Mouse (Mus musculus): ENCODE data around the gene Fkbp4. TPM values are rescaled to one million over a fixed set of nuclear protein-coding genes. Genes with fewer than 3 reads are reported as not detected.

Gene Fkbp4
- polyA plus RNA-seq, 1 experiment from 2014 or later: 341 TPM

DNA sequence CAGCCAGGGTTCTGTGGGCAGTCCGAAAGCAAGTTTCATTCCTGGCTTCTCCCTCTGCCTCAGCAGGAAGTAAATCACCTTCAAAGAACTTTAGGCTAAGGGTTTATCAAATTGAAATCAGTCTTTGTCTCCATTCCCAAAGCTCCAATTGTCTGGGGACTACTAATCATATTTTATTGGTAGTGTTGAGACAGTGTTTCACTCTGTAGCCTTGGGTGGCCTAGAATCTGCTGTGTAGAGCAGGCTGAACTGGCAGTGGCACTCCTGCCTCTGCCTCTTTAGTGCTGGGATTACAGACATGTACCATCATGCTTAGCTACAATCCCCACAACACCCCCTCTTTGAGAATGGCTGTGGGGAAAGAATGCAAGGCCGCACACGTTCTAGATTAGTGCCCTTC is 17.0 kb downstream of the Fkbp4 start:
- H3K27me3 ChIP-seq: no peaks in the 10 kb centered on the region
- no peak overlapping the region for H3K9ac ChIP-seq
- H3K4me3 ChIP-seq (replicated peaks): no peak overlapping the region
- H3K36me3 ChIP-seq: peaks cover 7% of the 10 kb centered on the region; the same call in 1 of the 2 replicates
- ATAC-seq (ENCODE audit: insufficient number of reproducible peaks, low FRiP score, low TSS enrichment, low read depth): no peak
- H3K9me3 ChIP-seq (replicated peaks): no peaks in the 10 kb centered on the region
- 85% methylated on average over 3 of the region's 3 CpGs for WGBS
- no peak overlapping the region for H3K4me2 ChIP-seq (replicated peaks)
- peaks cover 6% of the 10 kb centered on the region for H3K4me1 ChIP-seq
- no peak overlapping the region for H3K27ac ChIP-seq (replicated peaks)

DNA sequence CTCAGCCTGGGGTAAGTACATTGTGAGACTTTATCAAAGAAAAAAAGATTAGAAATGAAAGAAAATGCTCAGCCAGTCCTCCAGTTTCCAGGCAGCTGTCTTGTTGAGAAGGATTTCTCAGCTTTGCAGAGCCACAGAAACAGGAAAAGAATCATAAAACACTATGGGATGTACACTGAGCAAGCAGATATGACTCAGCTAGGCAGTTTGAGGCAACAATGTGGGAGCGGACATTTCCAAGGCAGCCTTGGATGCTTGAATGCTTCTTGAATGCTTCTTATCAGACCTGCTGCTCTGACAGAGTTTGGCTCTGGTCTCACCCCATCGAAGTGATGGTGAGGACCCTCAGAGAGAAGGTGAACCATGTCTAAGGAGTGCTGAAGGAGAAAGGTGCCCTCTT is 17.4 kb downstream of the Fkbp4 start:
- WGBS: 95% methylated on average over 2 of the region's 2 CpGs
- H3K4me3 ChIP-seq (replicated peaks): no peak overlapping the region
- peaks cover 6% of the 10 kb centered on the region for H3K4me1 ChIP-seq
- no peak for ATAC-seq (ENCODE audit: insufficient number of reproducible peaks, low FRiP score, low TSS enrichment, low read depth)
- no peak overlapping the region for H3K27ac ChIP-seq (replicated peaks)
- H3K9ac ChIP-seq: no peak overlapping the region
- peaks cover 7% of the 10 kb centered on the region; the same call in 1 of the 2 replicates for H3K36me3 ChIP-seq
- H3K4me2 ChIP-seq (replicated peaks): no peak overlapping the region
- no peaks in the 10 kb centered on the region for H3K9me3 ChIP-seq (replicated peaks)
- no peaks in the 10 kb centered on the region for H3K27me3 ChIP-seq

DNA sequence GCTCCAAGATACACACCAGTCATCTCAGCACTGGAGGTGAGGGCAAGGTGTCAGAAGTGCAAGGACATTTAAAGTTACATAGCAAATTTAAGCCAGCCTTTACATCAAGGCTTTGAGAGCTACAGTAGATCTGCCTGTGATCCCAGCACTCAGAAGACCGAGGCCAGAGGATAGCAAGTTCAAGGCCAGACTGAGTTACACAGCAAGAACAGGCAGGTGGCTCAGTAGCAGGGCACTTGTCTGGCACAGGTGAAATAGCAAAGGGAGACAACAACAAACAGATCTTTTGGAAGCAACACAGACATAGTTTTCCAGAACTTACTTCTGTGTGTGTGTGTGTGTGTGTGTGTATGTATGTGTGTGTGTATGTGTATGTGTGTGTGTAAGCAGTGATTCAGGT is 20.4 kb downstream of the Fkbp4 start:
- no peaks in the 10 kb centered on the region for H3K4me1 ChIP-seq
- no peak overlapping the region for H3K27ac ChIP-seq (replicated peaks)
- no peaks in the 10 kb centered on the region for H3K27me3 ChIP-seq
- no peak for ATAC-seq (ENCODE audit: insufficient number of reproducible peaks, low FRiP score, low TSS enrichment, low read depth)
- 90% methylated on average over 1 of the region's 1 CpGs for WGBS
- H3K9me3 ChIP-seq (replicated peaks): no peaks in the 10 kb centered on the region
- H3K9ac ChIP-seq: no peak overlapping the region
- peaks cover 16% of the 10 kb centered on the region for H3K36me3 ChIP-seq
- H3K4me3 ChIP-seq (replicated peaks): no peak overlapping the region
- no peak overlapping the region for H3K4me2 ChIP-seq (replicated peaks)

DNA sequence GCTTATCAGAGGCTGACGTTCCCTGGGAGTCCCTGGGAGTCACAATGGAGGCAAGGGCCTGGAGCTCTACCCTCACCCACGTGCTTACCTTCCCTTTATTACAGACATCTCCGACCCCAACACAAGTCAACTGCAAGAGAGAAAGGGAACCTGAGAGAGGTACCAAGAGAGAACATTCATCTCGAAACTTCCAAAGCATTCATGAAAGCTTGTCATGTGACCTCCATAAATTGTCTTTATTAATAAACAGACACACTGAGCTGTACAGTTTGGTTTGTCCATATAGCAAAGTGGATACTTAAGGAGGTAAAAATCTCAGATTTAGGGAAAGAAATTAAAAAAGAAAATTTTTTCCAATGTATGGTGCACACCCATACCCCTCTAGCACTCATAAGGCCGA is 22.3 kb downstream of the Fkbp4 start:
- Histone ChIP-seq H3K27me3 (no peaks in the 10 kb centered on the region), H3K4me3 (replicated peaks) (no peak overlapping the region), H3K27ac (replicated peaks) (no peak overlapping the region), H3K4me2 (replicated peaks) (no peak overlapping the region), H3K36me3 (peaks cover 35% of the 10 kb centered on the region), H3K4me1 (no peaks in the 10 kb centered on the region), H3K9me3 (replicated peaks) (no peaks in the 10 kb centered on the region), H3K9ac (no peak overlapping the region)
- ATAC-seq (ENCODE audit: insufficient number of reproducible peaks, low FRiP score, low TSS enrichment, low read depth): no peak
- WGBS: 84% methylated on average over 5 of the region's 5 CpGs

DNA sequence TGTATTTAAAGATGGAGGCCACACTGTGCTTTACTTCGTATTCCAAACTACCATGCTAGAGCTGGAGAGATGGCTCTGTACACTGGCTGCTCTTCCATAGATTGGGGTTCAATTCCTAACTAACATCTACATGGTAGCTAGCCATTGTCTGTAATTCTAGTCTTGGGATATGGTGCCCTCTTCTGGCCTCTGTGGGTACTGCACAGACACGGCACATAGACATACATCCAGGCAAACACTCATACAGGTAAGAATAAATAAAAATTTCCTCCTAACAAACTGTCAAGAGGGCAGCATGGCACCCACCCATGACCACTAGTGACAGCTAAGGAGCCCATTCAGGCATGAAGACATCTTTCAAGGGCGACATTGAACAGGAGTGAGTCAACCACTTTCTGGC is 27.4 kb downstream of the Fkbp4 start:
- no peak overlapping the region for H3K9ac ChIP-seq
- H3K36me3 ChIP-seq: peaks cover 75% of the 10 kb centered on the region
- no peak for ATAC-seq (ENCODE audit: insufficient number of reproducible peaks, low FRiP score, low TSS enrichment, low read depth)
- no peak overlapping the region for H3K4me2 ChIP-seq (replicated peaks)
- 13% methylated on average over 3 of the region's 3 CpGs for WGBS
- no peak overlapping the region for H3K27ac ChIP-seq (replicated peaks)
- H3K4me1 ChIP-seq: no peaks in the 10 kb centered on the region
- no peak overlapping the region for H3K4me3 ChIP-seq (replicated peaks)
- H3K27me3 ChIP-seq: no peaks in the 10 kb centered on the region
- no peaks in the 10 kb centered on the region for H3K9me3 ChIP-seq (replicated peaks)

DNA sequence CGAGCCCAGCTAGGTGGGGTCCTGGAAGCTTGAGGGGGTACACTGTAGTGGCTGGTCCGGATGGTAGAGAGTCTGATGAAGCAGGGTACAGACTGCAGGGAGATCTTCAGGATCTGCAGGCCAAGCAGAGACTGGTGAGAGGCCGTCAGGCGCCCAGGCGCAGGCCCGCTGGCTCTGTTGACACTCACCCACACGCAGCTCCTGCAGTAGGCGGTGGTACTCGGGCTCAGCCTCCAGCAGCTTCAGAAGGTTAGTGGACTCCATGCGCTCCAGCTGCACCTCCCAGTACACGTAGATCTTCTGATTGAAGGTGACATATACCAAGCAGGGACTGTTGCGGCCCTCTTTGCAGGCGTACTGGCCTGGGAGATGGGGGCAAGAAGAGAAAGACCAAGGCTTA is 28.2 kb downstream of the Fkbp4 start:
- Histone ChIP-seq H3K4me3 (replicated peaks) (no peak overlapping the region), H3K9ac (no peak overlapping the region), H3K9me3 (replicated peaks) (no peaks in the 10 kb centered on the region), H3K4me1 (no peaks in the 10 kb centered on the region), H3K4me2 (replicated peaks) (no peak overlapping the region), H3K27me3 (no peaks in the 10 kb centered on the region), H3K27ac (replicated peaks) (no peak overlapping the region), H3K36me3 (peaks cover 75% of the 10 kb centered on the region)
- ATAC-seq (ENCODE audit: insufficient number of reproducible peaks, low FRiP score, low TSS enrichment, low read depth): no peak
- 93% methylated on average over 13 of the region's 13 CpGs for WGBS

DNA sequence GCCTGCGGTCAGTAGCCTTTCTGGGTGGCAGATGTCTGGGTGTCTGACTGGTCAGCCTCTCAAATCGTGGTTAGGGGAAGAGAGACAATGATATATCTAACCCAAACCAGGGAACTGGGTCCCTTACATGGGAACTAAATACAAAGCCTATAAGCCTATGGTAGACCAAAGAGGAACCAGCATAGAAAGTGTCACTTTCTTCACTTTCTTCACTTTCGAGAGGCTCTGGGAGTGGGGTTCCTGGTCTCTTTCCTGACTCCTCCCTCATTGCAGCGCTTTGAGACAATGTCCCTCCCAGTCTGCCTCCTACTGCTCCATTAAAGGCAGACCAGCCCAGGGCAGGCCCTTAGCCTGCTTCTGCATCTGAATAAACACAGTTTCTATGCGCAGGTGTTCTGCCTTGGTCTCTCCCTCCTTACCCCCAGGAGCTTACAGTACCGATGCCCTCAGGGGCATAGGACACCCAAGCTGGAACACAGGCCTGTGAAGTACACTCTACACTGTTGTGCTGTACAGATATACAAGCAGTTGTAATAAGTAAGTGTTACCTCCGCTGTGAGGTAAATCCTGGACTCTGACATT is 29.8 kb downstream of the Fkbp4 start:
- H3K27ac ChIP-seq (replicated peaks): no peak overlapping the region
- H3K4me2 ChIP-seq (replicated peaks): no peak overlapping the region
- ATAC-seq (ENCODE audit: insufficient number of reproducible peaks, low FRiP score, low TSS enrichment, low read depth): no peak
- H3K36me3 ChIP-seq: peaks cover 70% of the 10 kb centered on the region
- 85% methylated on average over 7 of the region's 7 CpGs for WGBS
- H3K9ac ChIP-seq: no peak overlapping the region
- no peak overlapping the region for H3K4me3 ChIP-seq (replicated peaks)
- no peaks in the 10 kb centered on the region for H3K4me1 ChIP-seq
- H3K9me3 ChIP-seq (replicated peaks): no peaks in the 10 kb centered on the region
- H3K27me3 ChIP-seq: no peaks in the 10 kb centered on the region

DNA sequence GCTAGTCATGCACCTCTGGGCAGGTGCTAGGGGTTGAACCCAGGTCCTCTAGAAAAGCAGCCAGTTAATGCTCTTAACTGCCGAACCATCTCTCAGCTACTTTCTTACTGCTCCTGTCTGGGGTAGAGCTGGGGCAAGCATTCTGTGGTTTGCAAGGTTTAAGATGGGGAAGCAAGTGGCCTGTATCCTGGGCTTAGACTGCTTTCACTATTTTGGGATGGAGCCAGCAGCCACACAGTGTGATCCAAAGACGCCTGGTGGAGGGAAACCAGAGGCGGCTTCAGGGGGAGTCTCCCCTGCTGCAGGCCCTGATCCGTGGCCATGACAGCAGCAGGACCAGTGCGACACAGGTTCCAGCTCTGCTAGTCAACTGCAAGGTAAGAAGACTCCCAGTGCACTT is 33.8 kb downstream of the Fkbp4 start:
- Histone ChIP-seq H3K27me3 (no peaks in the 10 kb centered on the region), H3K4me2 (replicated peaks) (no peak overlapping the region), H3K36me3 (peaks cover 35% of the 10 kb centered on the region), H3K9me3 (replicated peaks) (no peaks in the 10 kb centered on the region), H3K4me3 (replicated peaks) (no peak overlapping the region), H3K4me1 (peaks cover 6% of the 10 kb centered on the region; the same call in 1 of the 2 replicates), H3K27ac (replicated peaks) (no peak overlapping the region), H3K9ac (no peak overlapping the region)
- 43% methylated on average over 5 of the region's 5 CpGs for WGBS
- no peak for ATAC-seq (ENCODE audit: insufficient number of reproducible peaks, low FRiP score, low TSS enrichment, low read depth)

DNA sequence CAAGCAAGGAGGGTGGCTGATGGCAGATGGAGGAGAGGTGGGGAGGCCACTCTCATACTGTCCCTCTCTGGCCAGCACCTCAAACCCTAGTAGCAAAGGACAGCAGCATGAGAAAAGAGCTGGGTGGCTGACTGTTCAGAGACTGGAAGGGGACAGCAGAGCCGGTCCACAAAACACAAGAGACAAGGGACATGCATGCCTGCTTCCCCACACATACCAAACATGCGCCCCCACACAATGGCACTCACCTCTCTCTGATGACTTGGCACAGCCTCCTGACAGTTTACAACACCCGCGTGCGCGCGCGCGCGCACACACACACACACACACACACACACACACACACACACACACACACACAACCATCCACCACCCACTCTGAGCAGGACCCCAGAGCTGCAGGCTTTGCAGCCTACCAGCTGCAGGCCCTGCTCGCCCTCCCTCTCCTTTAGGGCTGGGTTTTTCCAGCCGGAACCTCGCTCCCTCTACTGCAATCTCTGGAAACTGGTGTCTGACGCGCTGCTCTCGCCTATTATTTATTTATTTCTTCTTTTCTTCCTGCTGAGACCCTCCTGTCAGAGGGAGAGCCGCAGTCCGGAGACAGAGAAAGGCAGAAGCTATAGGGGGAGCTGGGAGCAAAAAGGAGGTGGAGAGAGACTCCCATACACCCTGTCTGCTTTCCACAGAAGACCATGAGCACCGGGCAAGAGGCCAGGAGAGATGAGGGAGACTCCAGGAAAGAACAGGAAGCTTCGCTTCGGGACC is 38.9 kb downstream of the Fkbp4 start:
- Histone ChIP-seq H3K4me2 (replicated peaks) (peak overlapping the region; percentile 41), H3K4me3 (replicated peaks) (peak overlapping the region; percentile 30), H3K9ac (no peak overlapping the region), H3K36me3 (no peaks in the 10 kb centered on the region), H3K27ac (replicated peaks) (no peak overlapping the region), H3K27me3 (no peaks in the 10 kb centered on the region), H3K9me3 (replicated peaks) (no peaks in the 10 kb centered on the region), H3K4me1 (peaks cover 9% of the 10 kb centered on the region; the same call in 1 of the 2 replicates)
- ATAC-seq (ENCODE audit: insufficient number of reproducible peaks, low FRiP score, low TSS enrichment, low read depth): peak; percentile 70
- WGBS: 21% methylated on average over 16 of the region's 21 CpGs

DNA sequence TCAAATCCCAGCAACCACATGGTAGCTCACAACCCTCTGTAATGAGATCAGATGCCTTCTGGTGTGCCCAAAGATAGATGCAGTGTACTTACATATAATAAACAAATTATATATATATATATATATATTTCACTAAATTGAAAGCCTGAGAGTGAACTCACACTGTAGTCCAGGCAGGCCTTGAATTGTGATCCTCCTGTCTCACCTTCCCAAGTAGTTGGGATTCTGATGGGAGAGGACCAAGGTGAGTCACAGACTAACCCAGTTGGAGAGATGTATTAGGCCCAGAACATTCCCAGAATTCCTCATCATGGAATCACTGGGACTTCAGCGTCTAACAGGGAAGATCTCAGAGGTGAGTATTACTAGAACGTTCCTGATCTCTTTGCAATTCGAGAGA is 39.5 kb downstream of the Fkbp4 start, which contains the start of gene Nrip2:
Gene Nrip2, plus strand, starts transcription at position 301 of the 400 bp plus-strand sequence.
- Histone ChIP-seq H3K4me1 (peaks cover 9% of the 10 kb centered on the region; the same call in 1 of the 2 replicates), H3K9me3 (replicated peaks) (no peaks in the 10 kb centered on the region), H3K9ac (no peak within 1 kb of the TSS), H3K4me3 (replicated peaks) (peak within 1 kb of the TSS; percentile 30), H3K36me3 (no peaks in the 10 kb centered on the region), H3K27ac (replicated peaks) (no peak within 1 kb of the TSS), H3K4me2 (replicated peaks) (peak within 1 kb of the TSS; percentile 41), H3K27me3 (no peaks in the 10 kb centered on the region)
- WGBS: 71% methylated on average over 3 of the region's 3 CpGs
- no peak for ATAC-seq (ENCODE audit: insufficient number of reproducible peaks, low FRiP score, low TSS enrichment, low read depth)

DNA sequence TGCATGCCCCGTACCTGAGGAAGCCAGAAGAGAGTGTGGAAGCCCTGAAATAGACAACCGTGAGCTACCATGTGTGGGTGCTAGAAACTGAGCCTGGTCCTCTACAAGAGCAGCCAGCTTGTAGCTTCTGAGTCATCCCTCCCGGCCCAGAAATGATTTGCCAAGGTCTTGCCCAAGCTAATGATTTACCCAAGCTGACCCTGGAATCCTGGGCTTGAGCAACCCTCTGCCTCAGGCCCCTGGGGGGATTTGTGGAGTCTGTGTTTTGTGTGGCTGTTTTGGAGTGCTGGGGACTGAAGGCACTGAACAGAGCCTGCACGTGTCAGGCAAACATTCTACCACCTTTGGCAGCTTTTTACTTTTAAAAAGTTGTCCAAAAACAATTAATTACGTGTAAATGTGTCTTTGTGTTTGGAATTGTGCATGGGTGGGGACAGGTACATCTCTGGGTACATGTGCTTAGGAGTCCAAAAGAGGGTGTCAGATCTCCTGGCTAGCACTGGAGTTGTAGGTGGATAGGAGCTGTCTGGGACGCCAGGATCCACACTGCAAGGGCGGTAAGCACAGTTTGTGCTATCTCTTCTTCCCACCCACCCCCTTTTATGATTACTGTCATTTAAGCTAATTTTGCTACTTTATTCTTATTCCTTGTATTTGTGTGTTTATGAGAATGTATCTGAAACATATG is 40.8 kb downstream of the Fkbp4 start:
- Histone ChIP-seq H3K9ac (no peak overlapping the region), H3K36me3 (no peaks in the 10 kb centered on the region), H3K4me3 (replicated peaks) (no peak overlapping the region), H3K9me3 (replicated peaks) (no peaks in the 10 kb centered on the region), H3K4me2 (replicated peaks) (no peak overlapping the region), H3K4me1 (peaks cover 9% of the 10 kb centered on the region; the same call in 1 of the 2 replicates), H3K27me3 (no peaks in the 10 kb centered on the region), H3K27ac (replicated peaks) (no peak overlapping the region)
- WGBS: 80% methylated on average over 7 of the region's 7 CpGs
- no peak for ATAC-seq (ENCODE audit: insufficient number of reproducible peaks, low FRiP score, low TSS enrichment, low read depth)

All from embryonic facial prominence, embryonic 15.5 days (tissue).